ENCODE assay signal across 22 mouse cellular contexts in genomic region chr6:137985169-137985568, GRCm38 (mm10).
"Had no signal": no experiment of that assay in that cellular context is flagged by ENCODE, and none has a peak within 500 bp of the region (broad histone marks: within the 10 kb centered on the region; RNA-seq: fewer than 3 reads in every experiment).

No protein-coding gene starts in this region.

- H3K27ac ChIP-seq: lung, embryonic 15.5 days; macrophage; midbrain, embryonic 10.5 days; midbrain, embryonic 12.5 days; neural tube, embryonic 13.5 days; neural tube, embryonic 15.5 days had no signal

- ATAC-seq: liver, postnatal 0 days; lung, postnatal 0 days; midbrain, embryonic 16.5 days had no signal

- H3K4me2 ChIP-seq: lung, embryonic 15.5 days; midbrain, embryonic 12.5 days; neural tube, embryonic 13.5 days; neural tube, embryonic 15.5 days had no signal

- H3K9ac ChIP-seq: liver, postnatal 0 days; lung, embryonic 15.5 days; midbrain, embryonic 12.5 days; neural tube, embryonic 13.5 days; neural tube, embryonic 15.5 days had no signal

- H3K4me1 ChIP-seq: lung, embryonic 15.5 days had no signal

- H3K4me3 ChIP-seq: lung, embryonic 15.5 days; midbrain, embryonic 10.5 days; midbrain, embryonic 12.5 days; myocyte; neural tube, embryonic 13.5 days; neural tube, embryonic 15.5 days had no signal

- H3K9me3 ChIP-seq: lung, embryonic 15.5 days; midbrain, embryonic 10.5 days; midbrain, embryonic 12.5 days; neural tube, embryonic 13.5 days; neural tube, embryonic 15.5 days had no signal

- H3K27me3 ChIP-seq: lung, embryonic 15.5 days; midbrain, embryonic 12.5 days; neural tube, embryonic 13.5 days; neural tube, embryonic 15.5 days had no signal

- DNase-seq: liver, postnatal 0 days; lung, adult 2 months; lung, postnatal 14 days; lung, postnatal 36 days; midbrain, embryonic 14.5 days; retina, postnatal 1 day; right cerebral cortex, adult 18-20 months; right cerebral cortex, postnatal 25 days; right cerebral cortex, postnatal 4 days; spleen, adult 18-20 months; thymus, adult 18-20 months; thymus, postnatal 14 days; thymus, postnatal 36 days had no signal

- H3K36me3 ChIP-seq: lung, embryonic 15.5 days; midbrain, embryonic 10.5 days; midbrain, embryonic 12.5 days; neural tube, embryonic 13.5 days; neural tube, embryonic 15.5 days had no signal
